Mouse (Mus musculus) naive thymus-derived CD4-positive, alpha-beta T cell, adult 2 months (primary cell): ENCODE data around the gene Wt1.

Experiments
- DNase-seq: peaks from one replicate; pipeline ENCODE4 v3.0.0-alpha.2; 2011; ENCODE audit warnings: low read depth

The Wt1 gene

GRCm38 (mm10) chr2:105126691-105127530 is 582 bp downstream of the Wt1 start:
- DNase-seq, result no peak

- no peak for DNase-seq
Observed at GRCm38 (mm10) chr2:105127531-105128480, 1.5 kb downstream of the Wt1 start.

GRCm38 (mm10) chr2:105128564-105128963 is 2.2 kb downstream of the Wt1 start:
- DNase-seq, result no peak

- DNase-seq, result peak; percentile 3
Observed at GRCm38 (mm10) chr2:105130351-105131060, 4.2 kb downstream of the Wt1 start.

- DNase-seq, result no peak
Observed at GRCm38 (mm10) chr2:105131061-105131810, 4.9 kb downstream of the Wt1 start.

- no peak for DNase-seq
Observed at GRCm38 (mm10) chr2:105131811-105132100, 5.4 kb downstream of the Wt1 start.

GRCm38 (mm10) chr2:105132300-105132699 is 6.0 kb downstream of the Wt1 start:
- DNase-seq, result no peak

GRCm38 (mm10) chr2:105132933-105133795 is 6.8 kb downstream of the Wt1 start:
- no peak for DNase-seq

GRCm38 (mm10) chr2:105134296-105134695 is 8.0 kb downstream of the Wt1 start:
- no peak for DNase-seq

GRCm38 (mm10) chr2:105139471-105139870 is 13.1 kb downstream of the Wt1 start:
- DNase-seq, result no peak

GRCm38 (mm10) chr2:105141371-105141770 is 15.0 kb downstream of the Wt1 start:
- DNase-seq, result no peak

GRCm38 (mm10) chr2:105143731-105144130 is 17.4 kb downstream of the Wt1 start:
- DNase-seq, result no peak

GRCm38 (mm10) chr2:105151544-105151943 is 25.2 kb downstream of the Wt1 start:
- DNase-seq, result no peak

- no peak for DNase-seq
Observed at GRCm38 (mm10) chr2:105153046-105153445, 26.7 kb downstream of the Wt1 start.

GRCm38 (mm10) chr2:105160949-105161348 is 34.6 kb downstream of the Wt1 start:
- no peak for DNase-seq

- no peak for DNase-seq
Observed at GRCm38 (mm10) chr2:105162763-105163162, 36.4 kb downstream of the Wt1 start.

- DNase-seq, result no peak
Observed at GRCm38 (mm10) chr2:105168137-105168536, 41.8 kb downstream of the Wt1 start.

GRCm38 (mm10) chr2:105174254-105174653 is 47.9 kb downstream of the Wt1 start:
- DNase-seq, result no peak

- DNase-seq, result no peak
Observed at GRCm38 (mm10) chr2:105178871-105179270, 52.5 kb downstream of the Wt1 start.

GRCm38 (mm10) chr2:105182501-105182900 is 56.2 kb downstream of the Wt1 start:
- DNase-seq, result no peak

- DNase-seq, result no peak
Observed at GRCm38 (mm10) chr2:105185140-105185539, 58.8 kb downstream of the Wt1 start.
